Mouse (Mus musculus) left cerebral cortex, adult 9 months (tissue): ENCODE data around the gene P2ry12.

Source experiments
- DNase-seq, 2 experiments: peaks; one replicate each; pipeline ENCODE4 v3.0.0; 2022; ENCODE audit warnings: low spot score in 2 of 2

P2ry12 gene

GRCm38 (mm10) chr3:59185662-59186061, 77.0 kb downstream of the P2ry12 start:
- no peak for DNase-seq

- no peak for DNase-seq
These were observed 80.5 kb downstream of the P2ry12 start for GRCm38 (mm10) chr3:59182129-59182528.

- no peak for DNase-seq
These were observed 81.5 kb downstream of the P2ry12 start for GRCm38 (mm10) chr3:59181134-59181533.

GRCm38 (mm10) chr3:59176871-59177270, 85.8 kb downstream of the P2ry12 start:
- DNase-seq, result no peak

- peak in 1 of 2 experiments; percentile 66 for DNase-seq
These were observed 87.4 kb downstream of the P2ry12 start for GRCm38 (mm10) chr3:59175234-59175633.

GRCm38 (mm10) chr3:59174426-59175154, 88.1 kb downstream of the P2ry12 start:
- no peak for DNase-seq

GRCm38 (mm10) chr3:59169921-59170627, 92.6 kb downstream of the P2ry12 start:
- DNase-seq, result no peak

GRCm38 (mm10) chr3:59169215-59169614, 93.5 kb downstream of the P2ry12 start:
- DNase-seq, result no peak

GRCm38 (mm10) chr3:59168476-59168875, 94.2 kb downstream of the P2ry12 start:
- no peak for DNase-seq

GRCm38 (mm10) chr3:59167417-59168054, 95.1 kb downstream of the P2ry12 start:
- DNase-seq, result no peak
